Mouse (Mus musculus) bone marrow macrophage, adult 2 months (primary cell): ENCODE results near the gene Uba2. TPM values are rescaled to one million over a fixed set of nuclear protein-coding genes. Genes with fewer than 3 reads are reported as not detected.

Source experiments
- H3K27ac ChIP-seq: 2 replicates; pipeline ENCODE4 v1.5.1; 2012; ENCODE audit warnings: low read depth, low read length; ENCODE audit not compliant: insufficient read depth
- H3K4me1 ChIP-seq: 2 replicates; pipeline ENCODE4 v1.6.1; 2012; ENCODE audit warnings: low read length; ENCODE audit not compliant: control insufficient read depth, insufficient read depth
- H3K4me3 ChIP-seq: 2 replicates; pipeline ENCODE4 v1.5.1; 2012; ENCODE audit warnings: mild to moderate bottlenecking, low read length, moderate library complexity; ENCODE audit not compliant: insufficient read depth
- CTCF ChIP-seq: IDR thresholded peaks from 2 replicates; pipeline ENCODE4 v1.5.1; 2012; ENCODE audit warnings: low read depth, mild to moderate bottlenecking, low read length, moderate library complexity
- POLR2A ChIP-seq: IDR thresholded peaks from 2 replicates; pipeline ENCODE4 v1.6.1; 2012; ENCODE audit warnings: mild to moderate bottlenecking, low read depth, low read length, borderline replicate concordance
- polyA plus RNA-seq: library from polyadenylated mRNA; stranded (reverse); fragments of >200 nt; gene quantifications from 2 replicates; pipeline ENCODE4 v1.2.4, GENCODE M21; 2012; ENCODE audit not compliant: missing spikeins, insufficient read depth, insufficient read length

Gene Uba2
- polyA plus RNA-seq, 1 experiment, result 63.1 TPM

DNA sequence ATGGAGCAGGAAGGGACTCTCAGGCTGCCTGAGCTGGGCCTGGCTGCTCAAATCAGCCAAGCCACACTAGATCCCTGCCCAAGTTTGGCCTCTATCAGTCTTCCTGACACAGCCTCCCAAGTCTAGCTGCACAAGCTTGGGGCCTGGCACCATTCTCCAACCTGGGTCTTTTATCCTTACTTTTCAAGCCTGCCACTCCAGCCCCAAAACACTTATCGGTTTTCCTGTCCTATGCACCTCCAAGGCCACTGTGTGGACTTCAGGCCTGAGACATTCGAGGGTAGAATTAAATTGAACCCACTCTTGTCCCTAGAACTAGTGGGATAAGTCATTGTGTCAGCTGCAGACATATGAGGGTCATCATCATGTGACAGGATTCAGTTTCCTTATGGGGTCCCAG, 69.4 kb downstream of the Uba2 start:
- no peak overlapping the region for H3K27ac ChIP-seq
- TF ChIP-seq POLR2A, result no peak
- TF ChIP-seq CTCF, result no peak
- no peak overlapping the region for H3K4me3 ChIP-seq
- H3K4me1 ChIP-seq, result no peaks in the 10 kb centered on the region

DNA sequence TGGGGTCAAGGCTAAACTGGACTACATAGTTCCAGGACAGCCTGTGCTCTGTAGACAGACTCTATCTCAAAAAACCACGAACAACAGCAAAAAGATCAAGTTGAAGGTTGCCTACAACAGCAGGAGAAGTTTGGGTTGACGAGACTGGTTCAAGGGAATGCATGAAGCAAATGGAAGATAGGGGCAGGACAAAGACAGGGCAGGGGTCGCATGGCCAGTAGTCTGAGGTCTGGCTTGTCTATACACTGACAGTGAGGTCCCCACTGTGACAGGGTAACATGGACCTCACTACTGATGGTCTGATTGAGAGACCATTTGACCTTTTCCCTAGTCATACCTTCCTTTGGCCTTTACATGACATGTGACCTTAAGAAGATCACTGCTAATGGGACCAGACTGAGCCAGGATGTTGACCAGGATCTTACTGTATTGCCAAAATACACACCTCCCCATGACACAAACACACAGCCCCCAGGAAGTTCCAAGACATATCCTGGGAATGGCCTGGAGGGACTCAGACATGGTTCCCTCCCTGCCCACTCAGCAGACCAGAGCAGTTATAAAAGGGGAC, 74.4 kb downstream of the Uba2 start, which contains the start of gene Scgb1b30:
Scgb1b30 (plus strand) TSS at position 521 of the 571 bp plus-strand sequence.
- H3K27ac ChIP-seq, result no peak within 1 kb of the TSS
- no peaks in the 10 kb centered on the region for H3K4me1 ChIP-seq
- H3K4me3 ChIP-seq, result no peak within 1 kb of the TSS
- TF ChIP-seq POLR2A (no peak), CTCF (no peak)

Other genes with a start within 250 kb of the Uba2 start
- not detected in 2 replicates for gene Scgb2b26, start 224.6 kb downstream of the Uba2 start, polyA plus RNA-seq
- not detected in 2 replicates for gene Scgb2b27, start 155.7 kb downstream of the Uba2 start, polyA plus RNA-seq
- not detected in 2 replicates for gene Scgb1b27, start 148.1 kb downstream of the Uba2 start, polyA plus RNA-seq
- gene Scgb1b30, start 74.2 kb downstream of the Uba2 start, polyA plus RNA-seq, result not detected in 2 replicates
- gene Wtip, start 36.3 kb downstream of the Uba2 start, polyA plus RNA-seq, result 3.6 and 4.4 TPM in 2 replicates
- 24.5 and 29.4 TPM in 2 replicates for gene Pdcd2l, start 27.1 kb upstream of the Uba2 start, polyA plus RNA-seq
- 630 and 641 TPM in 2 replicates for gene Gpi1, start 60.7 kb upstream of the Uba2 start, polyA plus RNA-seq
- gene Gm6096, start 81.4 kb upstream of the Uba2 start, polyA plus RNA-seq, result not detected in 2 replicates
- 16.7 and 18.4 TPM in 2 replicates for gene 4931406P16Rik, start 144.0 kb upstream of the Uba2 start, polyA plus RNA-seq
- 78.6 and 108 TPM in 2 replicates for gene Lsm14a, start 223.7 kb upstream of the Uba2 start, polyA plus RNA-seq